Mouse (Mus musculus) layer of hippocampus, adult 11-12 months (tissue): ENCODE measurements around the gene Rab4b.

Experiments
- DNase-seq: peaks from one replicate; pipeline ENCODE4 v3.0.0; 2022; ENCODE audit warnings: low spot score

The Rab4b gene

DNA sequence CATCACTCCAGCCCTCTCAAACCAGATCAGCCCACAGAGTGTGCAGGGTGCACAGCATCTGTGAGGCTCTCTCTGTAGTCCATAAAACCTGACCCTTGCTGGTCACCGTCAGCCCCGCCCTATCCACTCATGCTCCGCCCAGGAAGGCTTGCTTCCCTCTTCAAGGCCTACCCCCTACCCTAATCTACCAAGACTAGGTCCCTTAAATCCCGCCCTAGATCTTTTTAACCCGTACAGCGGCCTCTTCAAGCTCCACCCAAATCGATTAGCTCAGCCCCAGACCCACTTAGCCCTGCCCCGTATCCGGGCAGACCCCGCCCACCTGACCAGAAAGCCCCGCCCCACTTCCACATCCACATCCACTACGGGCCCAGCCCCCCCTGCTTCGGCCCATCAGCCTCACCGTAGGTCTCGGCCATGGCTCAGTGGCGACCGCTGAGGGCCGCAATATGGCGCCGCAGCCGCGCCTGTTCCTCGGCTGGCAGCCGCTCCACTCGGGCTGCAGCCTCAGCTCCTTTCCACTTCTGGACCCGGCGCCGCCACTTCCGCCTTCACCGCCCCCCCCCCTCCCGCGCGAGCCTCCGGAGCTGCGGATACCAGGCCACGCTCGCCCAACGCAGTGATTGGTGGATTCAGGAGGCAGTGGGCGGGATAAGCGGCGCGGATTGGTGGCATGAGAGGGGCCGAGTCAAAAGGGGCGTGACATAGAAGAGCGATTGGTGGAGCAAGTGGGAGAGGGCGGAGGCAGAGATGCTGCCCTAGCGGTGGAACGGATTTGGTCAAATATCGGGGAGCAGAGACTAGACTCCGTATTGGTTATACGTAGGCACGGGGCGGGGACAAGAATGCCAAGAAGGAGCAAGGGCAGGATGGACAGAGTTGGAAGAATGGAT lies at the start of gene Rab4b:
Rab4b (minus strand) TSS at position 573 of the 893 bp plus-strand sequence.
- peak; percentile 100 for DNase-seq

DNA sequence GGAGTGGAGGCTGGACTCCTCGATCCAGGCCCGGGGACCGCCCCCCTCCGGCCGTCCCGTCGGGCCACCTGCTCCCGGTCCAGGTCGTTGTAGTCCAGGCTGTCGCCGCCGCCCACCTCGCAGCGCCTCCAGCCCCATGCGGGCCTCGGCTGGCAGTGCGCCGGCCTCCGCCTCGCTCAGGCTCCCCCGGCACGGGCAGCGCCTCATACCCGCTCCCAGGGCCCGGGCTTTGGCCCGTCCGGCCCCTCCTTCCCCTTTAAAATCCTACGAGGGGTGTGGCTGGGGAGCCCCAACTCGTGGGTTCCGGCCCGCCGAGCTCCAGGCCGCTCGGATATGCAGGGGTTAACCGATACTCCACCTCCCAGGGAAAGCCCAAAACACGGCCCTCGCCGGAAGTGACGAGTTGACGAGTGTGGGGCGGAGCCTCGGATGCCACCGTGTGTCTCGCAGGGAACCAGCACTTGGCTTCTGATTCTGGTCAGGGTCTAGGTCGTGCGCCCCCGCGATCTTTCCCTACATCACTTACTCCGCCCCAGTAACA lies 49.7 kb upstream of the Rab4b start, which contains the start of gene Itpkc:
Itpkc (minus strand) TSS at position 381 of the 541 bp plus-strand sequence.
- DNase-seq = peak; percentile 91

DNA sequence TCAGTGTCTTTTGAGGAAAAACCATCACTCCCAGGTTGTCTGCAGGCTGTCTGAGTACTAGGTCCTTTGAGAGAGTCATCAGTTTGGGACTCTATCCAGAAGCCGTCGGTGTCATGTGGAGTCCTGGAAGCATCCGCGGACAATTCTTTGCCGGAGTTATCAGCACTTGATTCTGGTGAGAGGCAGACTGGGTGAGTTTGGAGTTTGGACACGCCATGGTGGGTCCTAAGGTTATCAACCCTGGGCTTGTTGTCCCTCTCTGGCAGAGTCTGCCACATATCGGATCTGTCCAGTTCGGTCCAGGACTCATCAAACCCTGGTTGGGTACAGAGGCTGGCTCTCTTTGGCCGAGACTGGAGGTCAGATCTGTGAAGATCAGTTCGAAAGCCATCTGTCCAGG lies 49.0 kb upstream of the Rab4b start:
- DNase-seq = no peak

DNA sequence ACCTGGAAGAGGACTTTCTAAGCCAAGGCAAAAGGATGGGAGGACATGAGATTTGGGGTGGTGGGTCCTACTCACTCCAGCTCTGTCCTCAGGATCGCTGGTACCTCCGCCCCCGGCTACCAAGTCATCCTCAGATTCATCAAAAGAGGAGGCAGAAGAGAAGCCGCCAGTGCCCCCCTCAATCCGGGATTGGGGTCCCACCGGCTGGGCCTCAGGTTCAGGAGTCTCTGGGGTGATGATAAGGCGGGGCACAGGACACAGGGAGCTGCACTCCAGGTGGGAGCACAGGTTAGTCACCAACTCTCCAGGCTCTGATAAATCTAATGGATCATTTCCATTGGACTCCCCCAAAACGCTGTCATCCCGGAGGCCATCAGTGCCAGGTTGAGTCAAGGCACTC lies 48.6 kb upstream of the Rab4b start:
- DNase-seq = no peak

DNA sequence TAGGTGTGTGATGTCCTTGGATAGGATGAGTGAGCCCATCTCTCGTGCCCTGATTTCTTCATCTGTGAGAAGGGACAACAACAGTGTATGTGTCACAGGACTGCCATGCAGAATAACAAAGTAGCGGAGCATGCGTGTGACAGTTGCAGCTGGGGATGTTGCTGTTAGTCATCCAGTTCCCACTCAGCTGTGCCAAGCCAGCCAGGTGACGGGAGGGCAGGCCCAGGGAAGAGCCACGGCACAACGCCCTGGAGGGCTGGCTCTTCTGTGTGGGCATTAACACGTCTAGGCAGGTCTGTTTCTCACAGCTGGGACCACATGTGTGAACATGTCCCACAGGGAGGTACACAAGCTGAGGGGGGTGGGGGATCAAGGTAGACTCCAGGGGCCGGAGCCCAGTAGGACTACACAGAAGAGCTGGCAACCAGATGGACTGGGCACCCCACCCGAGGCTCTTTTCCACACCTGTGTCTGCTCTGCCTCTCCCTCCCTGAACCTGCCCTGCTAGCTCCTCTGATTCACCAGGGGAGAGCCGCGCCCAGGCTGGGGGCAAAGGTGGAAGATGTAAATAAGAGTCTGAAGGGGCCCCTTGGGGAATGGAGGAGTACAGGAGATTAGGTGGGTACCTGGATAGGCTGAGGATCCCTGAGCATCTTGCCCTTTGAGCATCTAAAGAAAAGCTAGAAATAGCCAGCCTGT lies 46.3 kb upstream of the Rab4b start:
- DNase-seq = peak; percentile 47

DNA sequence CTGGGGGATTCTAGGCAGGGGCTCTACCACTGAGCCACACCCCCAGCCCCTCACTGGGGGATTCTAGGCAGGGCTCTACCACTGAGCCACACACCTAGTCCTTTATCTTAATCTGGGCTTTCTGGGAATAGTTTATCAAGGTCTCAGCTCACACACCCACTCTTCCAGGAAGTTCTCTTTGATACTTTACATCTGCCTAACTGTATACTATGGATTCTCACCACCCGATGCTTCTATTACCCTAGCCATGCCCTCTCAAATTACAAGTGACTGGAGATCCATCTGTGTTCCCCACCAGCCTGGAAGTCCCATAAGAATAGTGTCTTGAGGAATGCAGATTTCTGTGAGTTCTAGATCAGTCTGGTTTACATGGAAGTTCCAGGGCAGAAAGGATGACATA lies 43.8 kb upstream of the Rab4b start:
- no peak for DNase-seq

DNA sequence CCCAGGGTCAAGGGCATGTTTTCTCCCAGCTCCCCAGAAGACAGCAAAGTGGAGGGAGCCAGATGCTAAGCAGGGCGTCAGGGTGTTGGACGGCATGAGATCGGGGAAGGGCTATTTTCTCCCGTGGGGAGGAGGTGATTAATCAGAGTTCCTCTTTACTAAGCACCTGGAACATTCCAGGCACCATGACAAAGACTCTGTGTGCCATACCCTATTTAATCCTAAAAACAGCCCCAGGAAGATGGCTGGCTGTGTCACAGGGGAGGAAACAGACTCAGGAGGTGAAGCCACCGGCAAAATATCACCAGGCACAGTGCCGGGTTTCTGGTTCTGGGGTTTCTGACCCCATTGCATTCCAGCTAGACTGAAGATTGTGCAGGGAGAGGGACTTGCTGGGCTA lies 43.2 kb upstream of the Rab4b start:
- no peak for DNase-seq

DNA sequence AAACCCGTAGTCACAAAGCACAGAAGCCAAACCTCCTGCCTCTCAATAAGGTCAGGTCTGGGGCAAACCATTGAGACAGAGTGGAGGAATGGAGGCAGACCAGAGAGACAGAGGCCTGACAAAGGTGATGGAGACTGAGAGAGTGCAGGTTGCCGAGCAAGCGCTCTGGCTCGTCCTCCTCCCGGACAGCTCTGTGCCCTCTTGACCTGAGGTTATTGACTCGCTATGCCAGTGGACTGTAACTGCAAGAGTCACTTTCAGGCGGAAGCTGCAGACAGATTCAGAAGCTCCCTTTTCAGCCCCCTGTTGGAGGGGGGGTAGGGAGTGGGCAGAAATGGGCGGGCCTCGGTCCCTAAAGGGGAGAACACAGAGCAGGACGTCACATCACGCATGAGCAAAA lies 41.2 kb upstream of the Rab4b start:
- no peak for DNase-seq

DNA sequence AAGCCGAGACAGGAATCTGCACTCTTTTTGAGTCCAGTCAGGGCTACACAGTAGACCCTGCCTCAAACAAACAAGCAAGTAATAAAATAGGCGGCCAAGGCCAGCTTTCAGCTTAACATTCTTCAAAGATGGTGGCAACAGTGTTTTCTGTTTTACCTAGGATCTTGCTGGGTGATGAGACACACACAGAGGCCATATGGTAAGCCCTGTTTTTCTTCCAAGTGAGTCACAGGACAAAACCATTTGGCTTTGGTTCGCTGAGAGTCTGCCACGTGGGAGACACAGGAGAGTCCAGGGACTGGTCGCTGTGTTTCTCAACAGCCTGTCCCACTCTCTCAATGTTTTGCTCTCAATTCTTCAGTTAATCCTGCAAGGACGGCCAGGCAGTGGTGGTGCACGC lies 39.9 kb upstream of the Rab4b start:
- DNase-seq = no peak

DNA sequence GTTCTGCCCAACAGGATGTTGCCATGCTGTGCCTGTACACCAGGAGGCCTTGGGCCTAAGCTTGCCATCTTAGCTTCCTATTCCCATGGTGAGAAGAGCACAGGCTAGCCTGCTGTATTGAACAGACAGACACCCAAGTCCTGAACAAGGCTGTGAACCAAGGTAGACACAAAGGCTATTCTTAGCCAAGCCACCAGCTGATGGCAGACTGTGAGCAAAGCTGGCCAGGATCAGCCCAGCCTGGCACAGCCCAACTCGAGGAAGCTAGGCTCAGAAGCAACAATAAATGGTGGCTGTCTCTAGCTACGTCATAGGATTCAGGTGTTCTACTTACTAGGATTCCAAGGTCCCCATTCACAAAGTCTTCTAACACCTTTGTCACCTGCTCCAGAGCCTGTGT lies 33.9 kb upstream of the Rab4b start:
- no peak for DNase-seq

DNA sequence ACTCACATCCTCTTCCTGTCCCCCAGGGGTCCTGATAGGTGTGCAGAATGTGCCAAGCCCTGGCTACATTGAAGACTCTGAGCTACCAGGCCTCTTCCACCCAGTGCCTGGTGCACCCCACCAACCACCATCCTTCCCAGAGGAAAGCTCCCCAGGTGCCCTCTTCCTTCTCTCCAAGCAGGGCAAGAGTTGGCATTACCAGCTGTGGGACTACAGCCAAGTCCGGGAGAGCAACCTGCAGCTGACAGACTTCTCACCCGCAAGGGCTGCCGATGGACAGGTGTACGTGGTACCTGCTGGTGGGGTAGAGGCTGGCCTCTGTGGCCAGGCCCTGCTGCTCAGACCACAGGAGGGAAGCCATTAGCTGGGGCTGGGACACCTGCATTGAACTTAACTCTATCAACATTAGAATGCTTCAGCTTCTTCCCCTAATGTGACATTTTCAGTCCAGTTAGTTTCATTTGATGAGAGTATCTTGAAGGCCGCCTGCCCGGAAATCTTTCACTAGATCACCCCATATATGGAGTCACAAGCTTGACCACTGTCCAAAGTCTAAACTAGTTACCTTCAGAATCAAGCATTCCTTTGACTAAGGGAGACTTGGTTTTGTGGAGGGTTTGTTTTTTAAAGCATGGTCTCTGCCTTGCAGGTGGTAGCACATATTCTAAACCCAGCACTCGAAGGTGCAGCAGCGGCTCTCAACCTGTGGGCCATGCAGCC lies 25.2 kb upstream of the Rab4b start:
- DNase-seq = no peak

DNA sequence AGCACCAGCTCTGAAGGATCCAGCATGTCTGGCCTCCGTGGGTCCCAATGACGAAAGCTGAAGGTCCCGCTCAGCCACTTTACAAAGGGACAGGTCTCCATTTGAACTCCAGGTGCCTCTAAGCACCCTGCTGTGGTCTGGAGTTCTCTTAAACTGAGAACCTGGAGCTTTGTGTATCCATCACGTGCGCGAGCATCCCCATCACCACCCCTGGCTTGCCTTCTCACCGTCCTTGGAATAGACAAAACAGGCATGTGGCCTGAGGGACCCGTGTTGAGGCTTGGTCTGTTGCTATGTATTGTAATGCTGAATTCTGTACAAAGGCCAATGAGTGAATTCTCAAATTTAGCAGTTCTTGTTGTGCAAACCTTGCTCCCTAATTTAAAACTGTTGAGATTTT lies 20.1 kb upstream of the Rab4b start:
- no peak for DNase-seq

DNA sequence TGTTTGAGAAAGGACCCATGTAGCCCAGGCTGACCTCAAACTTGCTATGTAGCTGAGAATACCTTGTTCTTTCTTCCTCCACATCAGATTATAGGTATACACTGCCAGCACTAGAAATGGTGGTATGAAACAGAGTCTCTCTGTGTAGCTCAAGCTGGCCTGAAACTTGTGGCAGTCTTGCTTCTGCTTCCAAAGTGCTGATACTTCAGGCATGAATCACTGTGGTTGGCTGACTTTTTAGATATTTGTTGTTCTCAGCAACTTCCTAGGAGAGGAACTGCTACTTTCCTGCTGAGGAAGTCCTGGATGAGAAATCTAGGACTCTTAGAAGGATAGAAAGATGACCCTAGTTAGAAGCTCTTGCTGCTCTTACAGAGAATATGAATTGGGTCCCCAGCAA lies 19.7 kb upstream of the Rab4b start:
- no peak for DNase-seq

DNA sequence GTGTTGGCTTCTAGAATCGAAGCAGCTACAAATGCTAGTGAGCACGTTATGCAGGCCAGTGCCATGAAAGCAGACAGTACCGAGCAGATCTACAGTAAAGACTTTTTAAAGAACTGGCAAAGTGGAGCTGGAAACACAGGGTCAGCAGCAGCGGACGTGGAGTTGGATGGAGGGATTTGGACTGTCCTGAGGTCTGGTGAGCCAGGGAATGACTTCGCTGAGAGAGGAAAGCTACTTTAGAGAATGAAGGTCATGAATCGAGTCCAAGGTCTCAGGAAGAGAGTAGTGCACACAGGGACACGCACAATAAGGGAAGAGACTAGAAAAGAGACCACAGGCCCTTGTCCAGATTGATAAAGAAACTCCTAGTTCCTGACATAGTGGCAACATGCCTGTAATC lies 18.9 kb upstream of the Rab4b start:
- no peak for DNase-seq

DNA sequence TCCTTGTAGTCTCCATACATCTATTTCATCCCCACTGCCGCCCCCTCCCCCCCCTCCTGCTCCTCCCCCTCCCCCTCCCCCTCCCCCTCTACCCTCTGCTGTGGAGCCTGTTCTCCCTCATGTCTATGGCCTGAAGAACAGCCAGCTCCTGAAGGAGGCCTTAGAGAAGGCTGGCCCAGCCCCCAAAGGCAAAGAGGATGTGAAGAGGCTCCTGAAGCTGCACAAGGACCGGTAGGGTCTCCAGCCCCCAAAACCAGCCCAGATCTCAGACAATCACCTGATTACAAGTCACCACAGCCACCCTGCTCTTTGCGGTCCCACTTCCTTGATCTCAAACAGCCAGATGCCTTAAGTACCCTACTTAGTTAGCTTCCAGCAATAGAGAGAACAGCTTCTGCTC lies 18.4 kb upstream of the Rab4b start:
- no peak for DNase-seq

DNA sequence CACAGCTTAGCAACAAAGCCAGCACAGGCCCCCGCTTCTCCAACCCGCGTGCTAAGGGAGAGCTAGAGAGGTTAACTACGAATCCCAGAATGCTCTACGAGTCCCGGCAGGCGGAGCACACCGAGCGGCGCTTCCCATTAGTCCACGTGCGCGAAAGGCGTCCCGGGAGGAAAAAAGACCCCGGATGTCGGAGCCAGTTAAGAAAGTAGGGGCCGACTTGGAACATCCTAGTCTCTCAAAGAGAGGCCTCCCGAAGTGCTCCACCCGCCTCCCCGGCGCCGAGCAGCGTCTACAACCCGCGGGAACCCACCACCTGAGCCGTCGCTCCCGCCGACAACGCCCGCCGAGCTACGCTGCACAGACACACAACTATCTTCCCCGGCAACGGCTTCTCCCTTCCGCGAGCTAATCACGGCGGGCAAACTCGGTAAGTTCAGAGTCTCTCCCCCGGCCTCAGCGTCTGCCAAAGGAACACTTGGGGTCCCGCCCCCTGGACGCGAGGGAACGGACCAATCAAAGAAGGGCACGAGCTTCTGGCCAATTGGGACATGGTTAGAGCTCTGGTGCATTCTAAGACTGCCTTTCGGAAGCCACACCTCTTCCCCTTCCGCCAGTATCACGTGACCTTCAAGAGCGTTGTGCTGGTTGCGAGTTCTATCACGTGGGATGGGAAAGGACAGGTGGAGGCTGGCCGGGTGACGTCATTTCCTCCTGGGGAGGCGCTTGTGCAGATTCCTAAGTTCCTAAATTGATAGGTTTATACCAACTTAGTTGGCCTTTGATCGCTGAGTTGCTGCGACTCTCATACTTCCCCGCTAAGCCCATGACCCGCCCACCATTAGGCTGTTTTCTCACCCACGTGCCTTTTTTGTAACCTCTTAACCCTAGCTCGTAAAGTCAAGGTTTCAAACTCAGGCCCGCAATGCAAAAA lies 17.2 kb upstream of the Rab4b start, which contains the start of the genes BC024978 and Snrpa:
BC024978 (plus strand) TSS at position 101 of the 931 bp plus-strand sequence.
Snrpa (minus strand) TSS at position 591 of the 931 bp plus-strand sequence.
- DNase-seq = peak; percentile 99

DNA sequence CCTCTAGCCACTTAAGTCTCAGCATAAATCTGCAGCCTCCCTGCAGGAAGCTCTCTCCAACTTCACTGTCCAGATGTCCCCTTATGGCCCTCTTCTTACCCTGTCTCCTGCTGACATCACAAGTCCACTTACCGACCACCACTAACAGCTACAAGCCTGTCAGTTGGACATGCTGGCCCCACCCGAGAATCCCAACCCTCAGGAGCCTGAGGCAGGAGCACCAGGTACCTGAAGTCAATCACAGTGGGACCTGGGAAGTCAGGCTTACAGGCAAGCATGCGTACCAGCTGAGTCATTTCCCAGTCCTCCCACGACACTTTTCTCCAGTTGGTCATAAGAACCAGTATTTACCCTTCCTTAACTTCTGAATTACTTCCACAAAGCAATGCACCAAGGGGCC lies 15.0 kb upstream of the Rab4b start:
- no peak for DNase-seq

DNA sequence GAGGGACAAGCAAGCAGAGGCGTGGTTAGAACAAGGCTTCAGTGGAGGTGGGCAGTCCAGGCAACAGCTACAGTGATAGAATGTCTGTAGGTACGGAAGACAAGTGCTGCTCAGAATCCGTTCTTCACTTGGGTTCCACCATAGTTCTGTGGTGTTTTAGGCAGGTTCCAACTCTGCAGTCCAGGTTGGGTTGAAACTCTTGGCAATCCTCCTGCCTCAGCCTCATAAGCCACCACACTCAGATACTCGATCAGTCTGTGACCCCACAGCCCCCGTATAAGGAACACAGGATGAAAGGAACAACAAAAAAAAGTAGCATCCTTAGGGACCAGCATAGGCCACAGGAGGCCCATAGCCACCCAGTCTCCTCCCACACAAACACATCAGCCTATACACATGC lies 13.7 kb upstream of the Rab4b start:
- DNase-seq = no peak

DNA sequence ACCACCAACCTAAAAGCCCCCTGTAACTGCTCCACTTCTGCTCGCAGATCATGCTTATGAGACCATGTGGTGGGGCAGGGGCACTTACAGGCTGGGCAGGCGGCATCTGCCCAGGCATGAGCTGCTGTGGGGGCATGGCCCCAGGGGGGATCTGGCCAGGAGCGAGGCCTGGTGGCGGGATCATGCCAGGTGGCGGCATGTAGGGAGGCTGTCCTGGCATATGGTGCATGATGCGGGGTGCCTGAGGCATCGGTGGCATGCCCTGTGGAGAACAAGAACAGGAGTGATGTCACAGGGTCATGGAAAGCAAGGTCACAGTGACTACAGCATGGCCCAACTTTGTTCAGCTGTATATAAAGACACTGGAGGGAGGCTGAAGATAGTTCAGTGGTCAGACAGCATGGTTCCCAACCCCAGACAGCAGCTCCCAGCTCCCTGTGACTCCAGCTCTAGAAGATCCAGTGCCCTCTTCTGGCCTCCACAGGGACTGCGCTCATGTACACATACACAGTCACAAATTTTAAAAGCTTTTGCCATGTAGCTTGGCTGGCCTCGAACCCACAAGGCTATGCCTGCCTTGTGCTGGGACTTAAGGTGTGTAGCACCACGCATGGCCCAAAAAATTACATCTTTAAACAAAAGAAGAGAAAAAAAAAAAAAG lies 10.7 kb upstream of the Rab4b start:
- no peak for DNase-seq

DNA sequence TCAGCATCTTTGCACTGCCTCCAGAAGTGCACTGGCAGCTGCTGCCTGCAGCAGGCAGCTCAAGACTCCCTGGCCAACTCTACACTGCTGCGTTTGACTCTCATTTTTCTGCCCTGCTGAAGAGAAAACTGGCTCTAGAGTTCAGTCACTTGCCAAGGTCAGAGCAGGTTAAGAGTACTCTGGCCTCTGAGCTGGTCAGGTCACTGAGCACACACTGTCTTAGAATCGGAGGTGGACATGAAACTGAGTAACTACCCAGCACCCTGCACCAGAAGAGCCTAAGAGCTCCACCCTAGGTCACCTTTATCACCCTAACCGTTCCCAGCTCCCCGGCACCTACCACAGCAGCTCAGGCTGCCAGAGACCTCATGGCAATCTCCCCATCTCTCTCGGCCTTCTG lies 7.3 kb upstream of the Rab4b start:
- no peak for DNase-seq

DNA sequence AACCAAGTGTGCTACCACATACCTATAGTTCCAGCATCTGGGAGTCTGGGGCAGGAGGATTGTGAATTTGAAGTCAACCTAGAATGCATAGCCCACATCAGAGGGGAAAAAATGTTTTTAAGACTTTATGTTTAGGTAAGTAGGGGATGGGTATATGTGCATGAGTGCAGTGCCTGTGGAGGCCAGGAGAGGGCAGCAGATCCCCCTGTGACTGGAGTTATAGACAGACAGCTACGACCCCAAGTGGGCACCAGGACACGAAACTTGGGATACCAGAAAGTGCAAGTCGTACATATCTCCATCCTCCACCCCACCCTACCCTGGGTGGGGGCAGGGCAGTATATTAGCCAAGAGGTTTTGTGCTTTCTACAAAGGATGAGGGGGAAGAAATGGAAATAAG lies 6.3 kb upstream of the Rab4b start:
- no peak for DNase-seq
